Mouse (Mus musculus) heart, postnatal 14 days (tissue): ENCODE measurements around the gene Cib3. TPM values are rescaled to one million over a fixed set of nuclear protein-coding genes. Genes with fewer than 3 reads are reported as not detected.

Experiments used
- total RNA-seq, 2 experiments: library from RNA; stranded (reverse); gene quantifications; 2 replicates each; pipeline ENCODE4 v1.2.3; 2021

Cib3 gene
- total RNA-seq, 2 experiments from 2014 or later: not detected

Other genes with a start within 250 kb of the Cib3 start
- under 1 TPM; 0.38 to 0.56 TPM for gene Cyp4f18, start 203.2 kb downstream of the Cib3 start, total RNA-seq
- not detected for gene Olfr372, start 171.6 kb downstream of the Cib3 start, total RNA-seq
- gene Olfr373, start 129.7 kb downstream of the Cib3 start, total RNA-seq: not detected
- not detected for gene Olfr374, start 105.8 kb downstream of the Cib3 start, total RNA-seq
- 100 to 1,000 TPM; 119 to 155 TPM for gene Tpm4, start 77.9 kb downstream of the Cib3 start, total RNA-seq
- 10 to 100 TPM; 28.2 to 28.6 TPM for gene Rab8a, start 51.6 kb downstream of the Cib3 start, total RNA-seq
- under 1 TPM in 1 of 2 experiments, not detected in 1; 0.17 TPM for gene Hsh2d, start 23.2 kb downstream of the Cib3 start, total RNA-seq
- gene Gm11034, start 799 bp upstream of the Cib3 start, total RNA-seq: not detected
- gene Fam32a, start 6.9 kb upstream of the Cib3 start, total RNA-seq: 10 to 100 TPM; 21.4 to 24.4 TPM
- 10 to 100 TPM; 53.2 to 53.4 TPM for gene Ap1m1, start 27.2 kb upstream of the Cib3 start, total RNA-seq
- 1 to 10 TPM; 9.7 TPM for gene Gm10282, start 92.4 kb upstream of the Cib3 start, total RNA-seq
- gene Klf2, start 106.2 kb upstream of the Cib3 start, total RNA-seq: 100 to 1,000 TPM; 113 to 115 TPM
- 10 to 100 TPM; 44.4 to 47.5 TPM for gene Eps15l1, start 208.6 kb upstream of the Cib3 start, total RNA-seq
- gene Calr3, start 231.0 kb upstream of the Cib3 start, total RNA-seq: 10 to 100 TPM in 1 of 2 experiments, 1 to 10 TPM in 1; 8.1 to 10.5 TPM
- gene 1700030K09Rik, start 231.0 kb upstream of the Cib3 start, total RNA-seq: 1 to 10 TPM; 6.6 to 7.0 TPM